Mouse (Mus musculus): ENCODE measurements at regions not wholly inside any gene's neighbourhood (a gene's known extent, or its start where the extent isn't known, plus 50 kb on each side); places are given as distances from the start of the nearest gene placed in this dataset.

GRCm38 (mm10) chr11:63712053-63712864 is 209.8 kb downstream of the Hs3st3b1 start:
- H3K4me3 ChIP-seq (ENCODE audit: low read depth, low read length) = no peak overlapping the region
- no peak for TF ChIP-seq CTCF (IDR thresholded peaks at IDR 0.05; ENCODE audit: low read depth)
- no peak overlapping the region for H3K9ac ChIP-seq (ENCODE audit: low read depth, low read length)
- H3K4me2 ChIP-seq (replicated peaks; ENCODE audit: low read depth) = no peak overlapping the region
- no peaks in the 10 kb centered on the region for H3K9me3 ChIP-seq (ENCODE audit: control insufficient read depth)
- no peaks in the 10 kb centered on the region for H3K4me1 ChIP-seq (replicated peaks; ENCODE audit: control insufficient read depth, insufficient read depth, low read length)
- no peaks in the 10 kb centered on the region for H3K36me3 ChIP-seq (ENCODE audit: control insufficient read depth, insufficient read depth)
- H3K27me3 ChIP-seq (replicated peaks; ENCODE audit: control insufficient read depth, insufficient read depth, low read length) = no peaks in the 10 kb centered on the region
- WGBS = 61% methylated on average over 15 of the region's 15 CpGs
- ATAC-seq = no peak
- H3K27ac ChIP-seq (ENCODE audit: low read depth, low read length) = no peak overlapping the region

- Histone ChIP-seq H3K4me1 (replicated peaks; ENCODE audit: control insufficient read depth, insufficient read depth, low read length) (no peaks in the 10 kb centered on the region), H3K27me3 (replicated peaks; ENCODE audit: control insufficient read depth, insufficient read depth, low read length) (no peaks in the 10 kb centered on the region), H3K27ac (ENCODE audit: low read depth, low read length) (no peak overlapping the region), H3K9ac (ENCODE audit: low read depth, low read length) (no peak overlapping the region), H3K36me3 (ENCODE audit: control insufficient read depth, insufficient read depth) (no peaks in the 10 kb centered on the region), H3K4me2 (replicated peaks; ENCODE audit: low read depth) (no peak overlapping the region), H3K9me3 (ENCODE audit: control insufficient read depth) (no peaks in the 10 kb centered on the region), H3K4me3 (ENCODE audit: low read depth, low read length) (no peak overlapping the region)
- ATAC-seq = no peak
- no peak for TF ChIP-seq CTCF (IDR thresholded peaks at IDR 0.05; ENCODE audit: low read depth)
- WGBS = 90% methylated on average over 5 of the region's 5 CpGs
These were observed 199.8 kb downstream of the Hs3st3b1 start for GRCm38 (mm10) chr11:63722261-63722660.

GRCm38 (mm10) chr11:63730880-63731279 is 191.2 kb downstream of the Hs3st3b1 start:
- ATAC-seq = no peak
- no peaks in the 10 kb centered on the region for H3K27me3 ChIP-seq (replicated peaks; ENCODE audit: control insufficient read depth, insufficient read depth, low read length)
- H3K4me2 ChIP-seq (replicated peaks; ENCODE audit: low read depth) = no peak overlapping the region
- H3K9me3 ChIP-seq (ENCODE audit: control insufficient read depth) = no peaks in the 10 kb centered on the region
- H3K36me3 ChIP-seq (ENCODE audit: control insufficient read depth, insufficient read depth) = no peaks in the 10 kb centered on the region
- WGBS = 73% methylated on average over 9 of the region's 9 CpGs
- TF ChIP-seq CTCF (IDR thresholded peaks at IDR 0.05; ENCODE audit: low read depth) = no peak
- H3K9ac ChIP-seq (ENCODE audit: low read depth, low read length) = no peak overlapping the region
- H3K4me1 ChIP-seq (replicated peaks; ENCODE audit: control insufficient read depth, insufficient read depth, low read length) = no peaks in the 10 kb centered on the region
- no peak overlapping the region for H3K27ac ChIP-seq (ENCODE audit: low read depth, low read length)
- H3K4me3 ChIP-seq (ENCODE audit: low read depth, low read length) = no peak overlapping the region

- H3K9me3 ChIP-seq (ENCODE audit: control insufficient read depth) = no peaks in the 10 kb centered on the region
- H3K36me3 ChIP-seq (ENCODE audit: control insufficient read depth, insufficient read depth) = no peaks in the 10 kb centered on the region
- H3K4me3 ChIP-seq (ENCODE audit: low read depth, low read length) = no peak overlapping the region
- TF ChIP-seq CTCF (IDR thresholded peaks at IDR 0.05; ENCODE audit: low read depth) = no peak
- no peak overlapping the region for H3K27ac ChIP-seq (ENCODE audit: low read depth, low read length)
- no peak overlapping the region for H3K9ac ChIP-seq (ENCODE audit: low read depth, low read length)
- WGBS = 60% methylated on average over 5 of the region's 5 CpGs
- H3K4me2 ChIP-seq (replicated peaks; ENCODE audit: low read depth) = no peak overlapping the region
- no peaks in the 10 kb centered on the region for H3K27me3 ChIP-seq (replicated peaks; ENCODE audit: control insufficient read depth, insufficient read depth, low read length)
- no peaks in the 10 kb centered on the region for H3K4me1 ChIP-seq (replicated peaks; ENCODE audit: control insufficient read depth, insufficient read depth, low read length)
- no peak for ATAC-seq
These were observed 168.8 kb downstream of the Hs3st3b1 start for GRCm38 (mm10) chr11:63753260-63753659.

- Histone ChIP-seq H3K9me3 (ENCODE audit: control insufficient read depth) (no peaks in the 10 kb centered on the region), H3K36me3 (ENCODE audit: control insufficient read depth, insufficient read depth) (no peaks in the 10 kb centered on the region), H3K27ac (ENCODE audit: low read depth, low read length) (no peak overlapping the region), H3K9ac (ENCODE audit: low read depth, low read length) (no peak overlapping the region), H3K4me2 (replicated peaks; ENCODE audit: low read depth) (no peak overlapping the region), H3K27me3 (replicated peaks; ENCODE audit: control insufficient read depth, insufficient read depth, low read length) (no peaks in the 10 kb centered on the region), H3K4me3 (ENCODE audit: low read depth, low read length) (no peak overlapping the region), H3K4me1 (replicated peaks; ENCODE audit: control insufficient read depth, insufficient read depth, low read length) (no peaks in the 10 kb centered on the region)
- no peak for ATAC-seq
- 55% methylated on average over 3 of the region's 3 CpGs for WGBS
- no peak for TF ChIP-seq CTCF (IDR thresholded peaks at IDR 0.05; ENCODE audit: low read depth)
These were observed 167.3 kb downstream of the Hs3st3b1 start for GRCm38 (mm10) chr11:63754826-63755225.

GRCm38 (mm10) chr11:63758313-63758712 is 163.8 kb downstream of the Hs3st3b1 start:
- no peaks in the 10 kb centered on the region for H3K4me1 ChIP-seq (replicated peaks; ENCODE audit: control insufficient read depth, insufficient read depth, low read length)
- WGBS = 66% methylated on average over 3 of the region's 3 CpGs
- TF ChIP-seq CTCF (IDR thresholded peaks at IDR 0.05; ENCODE audit: low read depth) = no peak

More at GRCm38 (mm10) chr11:63758313-63758712, 163.8 kb downstream of the Hs3st3b1 start:
- Histone ChIP-seq H3K27ac (ENCODE audit: low read depth, low read length) (no peak overlapping the region), H3K27me3 (replicated peaks; ENCODE audit: control insufficient read depth, insufficient read depth, low read length) (no peaks in the 10 kb centered on the region), H3K36me3 (ENCODE audit: control insufficient read depth, insufficient read depth) (no peaks in the 10 kb centered on the region), H3K4me2 (replicated peaks; ENCODE audit: low read depth) (no peak overlapping the region), H3K9ac (ENCODE audit: low read depth, low read length) (no peak overlapping the region), H3K9me3 (ENCODE audit: control insufficient read depth) (no peaks in the 10 kb centered on the region), H3K4me3 (ENCODE audit: low read depth, low read length) (no peak overlapping the region)
- no peak for ATAC-seq

All from intestine, postnatal 0 days (tissue).